Mouse (Mus musculus) T-cell, adult 66 days (primary cell): ENCODE measurements around the gene Plekhm2. TPM values are rescaled to one million over a fixed set of nuclear protein-coding genes. Genes with fewer than 3 reads are reported as not detected.

Experiments used
- total RNA-seq, 2 experiments: library from RNA; stranded (reverse); gene quantifications; 3 replicates in 1 of 2; 4 replicates in 1 of 2; pipeline ENCODE4 v1.2.4; 2023

The Plekhm2 gene
- 10 to 100 TPM; 29.4 to 42.0 TPM for total RNA-seq

GRCm38 (mm10) chr4:141664799-141665198 is at the start of gene Plekhm2:
Plekhm2 (minus strand) TSS chr4:141664899.

GRCm38 (mm10) chr4:141685499-141685898 is 20.8 kb upstream of the Plekhm2 start, which contains the start of gene Rsc1a1:
Rsc1a1 (minus strand) TSS chr4:141685599.

GRCm38 (mm10) chr4:141623666-141624065 is 41.0 kb downstream of the Plekhm2 start, which contains the start of gene Slc25a34:
Slc25a34 (minus strand) TSS chr4:141623821.

GRCm38 (mm10) chr4:141618565-141619243 is 46.0 kb downstream of the Plekhm2 start, which contains the start of gene Tmem82:
Tmem82 (minus strand) TSS chr4:141618633.

GRCm38 (mm10) chr4:141605861-141606260 is 58.8 kb downstream of the Plekhm2 start, which contains the start of gene Fblim1:
Fblim1 (minus strand) TSS chr4:141606096.

Other genes with a start within 250 kb of the Plekhm2 start
- not detected for gene Clcnkb, start 248.9 kb downstream of the Plekhm2 start, total RNA-seq
- gene Hspb7, start 244.1 kb downstream of the Plekhm2 start, total RNA-seq: not detected
- gene Srarp, start 228.8 kb downstream of the Plekhm2 start, total RNA-seq: not detected
- 10 to 100 TPM; 32.7 to 38.5 TPM for gene Zbtb17, start 220.2 kb downstream of the Plekhm2 start, total RNA-seq
- gene Spen, start 126.3 kb downstream of the Plekhm2 start, total RNA-seq: 10 to 100 TPM; 65.3 to 77.7 TPM
- not detected for gene Fblim1, start 58.8 kb downstream of the Plekhm2 start, total RNA-seq
- gene Tmem82, start 46.3 kb downstream of the Plekhm2 start, total RNA-seq: under 1 TPM; 0.24 to 0.44 TPM
- gene Slc25a34, start 41.1 kb downstream of the Plekhm2 start, total RNA-seq: not detected
- gene Rsc1a1, start 20.7 kb upstream of the Plekhm2 start, total RNA-seq: 1 to 10 TPM in 1 of 2 experiments, under 1 TPM in 1; 0.95 to 4.5 TPM
- 10 to 100 TPM; 40.4 to 41.3 TPM for gene Ddi2, start 58.5 kb upstream of the Plekhm2 start, total RNA-seq
- not detected for gene Agmat, start 81.8 kb upstream of the Plekhm2 start, total RNA-seq
- gene Dnajc16, start 126.0 kb upstream of the Plekhm2 start, total RNA-seq: 10 to 100 TPM; 12.2 to 12.7 TPM
- gene Casp9, start 128.7 kb upstream of the Plekhm2 start, total RNA-seq: 10 to 100 TPM; 12.4 to 12.9 TPM
- not detected for gene Cela2a, start 161.3 kb upstream of the Plekhm2 start, total RNA-seq
- gene Ctrc, start 181.5 kb upstream of the Plekhm2 start, total RNA-seq: not detected
- 10 to 100 TPM; 47.7 to 59.3 TPM for gene Efhd2, start 210.0 kb upstream of the Plekhm2 start, total RNA-seq